Mouse (Mus musculus) telencephalon, adult 2 months (tissue): ENCODE data around the gene Cadps2.
A peak's percentile ranks its signal among the peaks of the same experiment; 100 is the strongest.

Experiments
- DNase-seq: peaks from one replicate; pipeline ENCODE4 v3.0.0-alpha.2; 2011; ENCODE audit warnings: low read depth, low spot score

Gene Cadps2

DNA sequence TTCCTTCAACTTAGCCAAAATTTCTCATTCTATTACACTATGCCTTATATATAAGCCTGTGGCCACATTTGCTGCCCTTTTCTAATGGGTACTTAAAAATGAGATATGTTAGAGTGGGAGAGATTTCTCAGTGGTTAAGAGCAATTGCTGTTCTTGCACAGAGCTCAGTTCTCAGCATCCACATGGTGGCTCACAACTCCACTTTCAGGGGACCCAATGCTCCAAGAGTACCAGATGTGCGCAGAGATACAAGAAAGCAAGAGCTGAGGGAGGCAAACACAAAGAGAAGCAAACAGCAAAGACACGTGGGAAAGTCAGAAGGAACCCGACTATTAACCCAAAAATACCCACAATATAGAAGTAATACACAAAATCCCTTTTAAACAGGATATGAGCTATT is 77.0 kb downstream of the Cadps2 start:
- DNase-seq = peak; percentile 24

DNA sequence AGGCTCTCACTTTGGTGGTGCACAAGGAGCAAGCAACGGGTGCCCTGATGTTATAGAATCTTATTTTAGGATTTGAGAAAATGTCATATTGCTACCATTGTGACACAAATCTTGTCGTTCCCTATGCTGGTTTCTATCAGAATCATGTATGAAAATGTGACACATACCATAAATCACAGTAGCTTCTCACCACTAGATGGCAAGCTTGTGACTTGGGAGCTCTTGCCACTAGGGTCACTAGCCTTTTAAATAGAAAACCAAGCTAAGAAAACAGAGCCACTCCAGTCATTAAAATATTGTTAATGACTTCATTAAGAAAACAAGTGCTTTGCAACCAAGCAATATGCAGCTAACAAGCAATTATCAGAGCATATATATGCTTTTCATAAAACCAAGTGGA is 81.0 kb downstream of the Cadps2 start:
- DNase-seq = no peak

DNA sequence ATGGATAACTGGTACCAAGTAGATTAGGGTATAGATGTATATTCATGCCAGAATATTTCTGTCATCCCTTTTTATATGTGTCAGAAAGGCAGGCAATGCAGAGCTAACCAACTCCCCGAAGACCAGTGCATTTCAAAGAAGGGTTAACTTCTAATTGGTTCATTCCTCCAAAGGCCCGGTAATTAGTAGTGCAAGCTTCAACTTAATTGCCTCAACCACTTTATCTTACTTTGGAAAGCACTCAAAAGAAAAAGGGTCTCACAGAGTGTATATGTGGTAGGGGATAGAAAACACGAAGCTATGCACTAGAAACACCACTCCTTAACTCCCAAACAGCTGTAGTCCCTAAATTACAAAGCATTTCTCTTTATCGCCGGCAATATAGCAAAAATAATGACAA is 90.4 kb downstream of the Cadps2 start:
- DNase-seq = no peak

DNA sequence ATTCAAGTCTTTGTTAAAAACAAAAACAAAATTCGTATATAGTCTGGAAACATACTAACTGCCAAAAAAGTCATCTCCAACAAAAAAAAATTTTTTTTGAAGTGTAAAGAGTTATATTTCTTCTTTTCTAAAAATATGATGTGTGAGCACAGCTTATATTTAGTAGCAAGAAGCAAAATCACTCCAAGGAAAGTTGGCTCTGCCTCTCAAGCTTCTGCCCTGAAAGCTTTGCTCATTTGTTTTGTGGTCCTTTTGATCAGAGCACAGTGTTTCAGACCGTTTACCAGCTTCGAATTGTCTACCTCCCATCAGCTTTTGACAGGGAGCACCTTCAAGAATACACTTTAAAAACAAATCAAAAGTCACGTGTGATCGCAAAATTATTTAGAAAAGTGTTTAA is 99.2 kb downstream of the Cadps2 start:
- peak; percentile 43 for DNase-seq

DNA sequence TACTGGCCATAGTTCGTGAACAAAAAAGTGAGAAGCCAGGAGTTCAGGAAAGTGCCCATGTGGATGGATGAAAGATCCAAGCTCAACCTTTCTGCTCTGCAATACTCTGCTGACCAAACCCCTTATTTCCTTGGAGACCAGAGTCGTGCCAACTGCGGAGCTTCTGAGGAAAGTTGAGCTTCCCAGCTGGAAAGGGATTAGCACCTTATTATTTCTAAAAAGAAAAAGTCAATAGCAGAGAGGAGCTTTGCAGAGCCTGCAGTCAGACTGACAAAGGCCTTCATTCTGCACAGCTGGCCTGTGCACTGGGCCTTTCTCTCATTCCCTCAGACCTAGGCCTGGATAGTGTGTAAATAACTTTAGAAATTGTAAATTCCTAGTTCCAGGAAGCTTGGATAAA is 106.5 kb downstream of the Cadps2 start:
- no peak for DNase-seq

DNA sequence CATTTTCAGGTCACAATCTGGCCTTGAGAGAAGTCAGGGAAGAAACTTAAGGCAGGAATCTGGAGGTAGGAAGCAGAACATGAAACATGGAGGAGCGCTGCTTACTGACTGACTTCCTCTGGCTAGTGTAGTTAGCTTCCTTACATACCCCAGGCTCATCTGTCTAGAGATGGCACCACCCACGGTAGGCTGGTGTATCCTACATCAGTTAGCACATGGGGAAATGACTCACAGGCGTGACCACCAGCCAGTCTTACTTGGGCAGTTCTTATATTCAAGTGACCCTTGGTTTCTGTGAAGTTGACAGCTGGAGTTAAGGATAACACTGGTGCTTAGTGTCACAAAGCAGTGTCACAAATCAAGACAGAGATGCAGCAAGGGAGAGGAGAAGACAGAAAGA is 110.6 kb downstream of the Cadps2 start:
- no peak for DNase-seq

DNA sequence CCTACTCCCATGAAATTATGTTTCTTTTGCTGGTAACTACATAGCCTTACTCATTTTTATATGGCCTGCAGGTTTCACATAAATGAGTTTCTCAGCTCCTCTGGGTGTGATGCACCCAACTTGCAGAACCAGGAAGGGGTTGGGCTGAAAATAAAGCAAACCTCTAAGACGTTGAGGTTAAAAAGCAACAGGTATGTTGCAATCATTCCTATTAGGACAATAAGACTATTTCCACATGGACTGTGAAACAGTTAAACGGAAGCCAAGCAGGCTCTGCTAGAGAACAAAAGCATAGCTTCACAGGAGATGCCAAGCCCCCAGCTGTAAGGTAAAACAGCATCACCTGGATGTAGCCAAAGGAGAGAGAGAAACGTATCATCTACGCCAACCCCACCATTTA is 115.5 kb downstream of the Cadps2 start:
- DNase-seq = no peak

DNA sequence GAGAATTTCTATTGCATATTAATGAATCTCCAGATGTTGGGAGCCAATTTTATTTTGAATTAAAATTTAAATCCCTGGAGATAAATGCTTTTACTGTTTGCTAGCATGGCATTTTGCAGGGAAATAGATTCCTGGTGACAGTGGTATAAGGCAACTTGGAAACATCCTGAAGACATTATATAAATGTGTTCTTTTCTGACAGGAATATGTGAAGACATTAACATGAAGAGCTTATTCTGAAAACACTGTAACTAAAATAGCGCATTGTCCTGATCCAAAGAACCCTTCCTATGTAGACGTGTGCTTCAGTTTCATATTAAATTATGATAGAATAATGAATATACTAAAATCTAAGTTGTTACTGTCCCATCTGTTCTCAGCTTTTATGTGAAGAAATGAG is 118.8 kb downstream of the Cadps2 start:
- DNase-seq = no peak

DNA sequence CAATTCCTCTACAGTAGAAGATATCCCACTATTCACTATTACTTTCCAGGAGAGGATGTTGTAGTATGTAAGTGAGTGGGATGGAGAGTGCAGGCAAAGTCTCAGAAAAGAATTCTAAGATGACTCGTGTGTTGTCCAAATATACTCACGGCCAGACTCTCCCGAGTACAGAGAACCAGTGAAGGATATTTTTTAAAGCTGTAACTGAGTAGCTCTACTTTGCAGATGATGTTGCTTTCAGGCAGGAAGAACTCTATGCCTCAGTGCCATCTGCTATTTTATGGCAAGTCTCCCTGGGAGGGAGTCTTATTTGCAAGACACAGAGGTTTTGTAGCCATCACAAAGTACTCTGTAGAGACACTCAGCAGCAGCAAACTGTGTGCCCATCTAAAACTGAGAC is 131.7 kb downstream of the Cadps2 start:
- peak; percentile 84 for DNase-seq

DNA sequence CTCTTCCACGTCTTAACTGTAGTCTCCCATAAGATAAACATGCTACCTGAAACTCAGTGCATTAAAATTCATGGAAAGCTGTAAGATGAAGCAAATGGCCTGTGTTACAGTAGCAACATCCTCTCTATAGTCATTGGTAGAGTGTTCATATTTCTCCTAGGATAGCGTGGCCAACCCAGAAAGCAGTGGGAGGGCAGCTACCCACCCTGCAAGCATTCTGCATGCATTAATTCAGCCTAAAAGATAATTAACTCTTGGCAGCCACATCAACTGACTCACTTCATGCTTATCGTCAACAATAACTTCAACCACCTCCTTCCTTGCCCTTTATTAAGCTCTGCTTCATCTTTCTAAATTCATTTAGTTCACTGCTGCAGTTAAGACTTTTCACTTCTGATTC is 138.3 kb downstream of the Cadps2 start:
- no peak for DNase-seq

DNA sequence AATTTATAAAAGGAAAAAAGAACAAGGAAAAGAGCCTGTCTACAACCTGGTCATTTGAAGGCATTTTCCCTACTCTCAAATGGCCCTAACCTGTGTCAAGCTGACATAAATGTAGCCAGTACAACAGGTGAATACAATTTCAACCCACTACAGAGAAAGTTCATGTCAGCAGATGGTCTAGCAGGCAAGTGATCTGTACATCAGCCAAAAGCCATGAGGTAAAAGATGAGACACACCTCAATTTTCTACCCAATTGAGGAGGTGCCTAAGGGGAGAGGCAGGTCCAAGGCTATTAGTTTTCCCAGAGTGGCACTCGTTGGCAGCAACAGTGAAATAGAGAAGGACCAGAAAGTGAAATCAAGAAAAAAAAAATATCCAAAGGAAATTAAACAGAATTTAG is 161.0 kb downstream of the Cadps2 start:
- DNase-seq = no peak

DNA sequence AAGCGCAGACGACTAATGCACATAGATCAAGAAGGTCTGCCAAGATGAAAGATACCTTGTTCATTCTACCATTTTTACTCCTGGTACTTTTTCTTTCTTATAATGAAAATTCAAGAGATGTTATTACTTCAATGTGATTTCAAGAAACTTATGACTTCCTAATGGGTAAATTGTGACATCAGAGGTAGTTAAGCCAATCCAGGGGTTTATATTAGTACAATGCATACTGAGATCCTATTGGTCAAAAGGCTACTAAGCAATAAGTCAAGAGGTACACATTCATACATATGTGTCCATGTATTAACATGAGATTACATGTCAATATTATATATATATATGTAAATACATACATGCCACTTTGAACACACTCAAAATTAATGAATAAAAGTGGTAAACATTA is 184.2 kb downstream of the Cadps2 start, which contains the start of gene Rnf148:
Rnf148 (minus strand) TSS at position 101 of the 400 bp plus-strand sequence.
- DNase-seq = no peak

DNA sequence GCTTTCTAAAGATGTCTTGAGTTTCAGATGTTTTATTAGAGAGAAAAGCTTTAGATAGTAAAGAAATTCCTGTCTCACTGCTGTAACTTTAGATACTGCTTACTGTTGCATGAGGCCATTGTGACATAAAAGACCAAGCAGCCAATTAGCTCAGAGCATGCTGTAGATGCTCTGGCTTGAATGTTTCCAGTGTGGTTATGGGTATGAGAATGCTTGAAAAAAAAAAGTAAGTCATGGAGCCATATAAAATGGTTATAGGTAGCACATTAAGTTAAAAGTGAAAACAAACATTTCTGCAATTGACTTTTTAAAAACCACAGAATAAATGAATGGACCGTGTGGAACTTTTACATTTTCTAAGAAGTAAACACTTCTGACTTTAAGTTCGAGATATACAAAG is 189.0 kb downstream of the Cadps2 start, which contains the start of gene Rnf133:
Rnf133 (minus strand) TSS at position 101 of the 400 bp plus-strand sequence.
- DNase-seq = no peak

DNA sequence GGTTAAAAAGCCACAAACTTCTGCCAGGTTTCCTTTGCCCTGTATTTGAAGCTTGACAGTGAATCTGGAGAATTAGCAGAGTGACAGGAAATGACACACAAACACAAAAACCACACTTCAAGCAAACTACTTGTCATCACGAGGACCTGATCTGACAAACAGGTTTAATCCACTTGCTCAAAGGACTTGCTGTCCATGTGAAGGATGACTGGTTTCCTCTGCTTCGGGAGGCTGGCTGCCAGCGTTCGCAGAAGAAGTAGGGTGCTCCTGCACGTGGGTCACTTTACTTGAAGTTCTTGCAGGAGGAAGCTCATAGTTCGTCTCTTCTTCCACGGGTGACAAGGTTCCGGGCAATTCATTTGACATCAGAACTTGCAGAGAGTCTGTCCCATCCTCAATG is 190.5 kb downstream of the Cadps2 start:
- no peak for DNase-seq

DNA sequence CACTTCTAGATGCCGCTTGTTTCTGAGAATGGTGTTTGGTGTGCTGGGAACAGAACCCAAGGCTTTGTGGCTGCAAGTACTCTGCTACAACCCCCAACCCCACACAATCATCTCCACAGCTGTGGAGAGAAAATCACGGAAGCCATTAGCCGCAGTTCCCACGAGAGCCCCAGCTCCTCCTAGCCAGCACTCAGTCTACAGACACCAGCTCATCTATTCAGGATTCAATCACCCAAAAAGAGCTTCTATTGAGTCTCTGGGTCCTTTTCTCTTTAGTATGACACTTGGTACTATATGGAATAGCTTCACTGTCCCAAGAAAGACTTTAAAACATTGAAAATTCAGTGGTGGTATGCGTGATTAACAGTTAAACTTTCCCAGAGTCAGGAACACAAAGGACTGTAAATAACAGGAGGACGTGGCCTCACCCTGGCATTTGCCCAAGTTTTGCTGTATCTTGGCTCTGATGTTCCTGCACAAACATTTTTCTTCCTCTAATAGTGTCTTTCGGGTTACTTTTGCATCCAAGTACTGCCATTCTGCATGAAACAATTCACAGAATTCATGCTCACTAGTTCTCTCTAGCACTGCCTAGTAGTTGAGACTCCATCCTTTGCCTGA is 191.5 kb downstream of the Cadps2 start:
- DNase-seq = no peak

DNA sequence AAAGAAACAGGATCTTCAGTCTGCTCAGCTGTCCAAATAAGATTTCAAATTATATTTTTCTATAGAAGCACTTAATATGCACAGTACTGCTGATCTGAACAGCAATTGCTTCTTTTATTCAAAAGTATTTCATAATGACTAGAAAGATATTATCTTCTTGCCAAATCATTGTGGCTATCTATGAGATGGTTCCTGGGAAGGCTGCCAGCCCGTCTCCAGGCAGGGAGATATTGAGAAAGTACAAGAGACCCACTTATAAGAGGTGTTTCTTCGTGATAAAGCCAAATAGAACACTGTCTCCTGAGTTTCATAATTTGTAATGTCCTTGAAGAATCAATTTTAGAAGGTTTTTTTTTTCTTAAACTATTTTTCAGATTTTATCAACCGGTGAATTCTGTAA is 202.1 kb downstream of the Cadps2 start:
- peak; percentile 39 for DNase-seq

DNA sequence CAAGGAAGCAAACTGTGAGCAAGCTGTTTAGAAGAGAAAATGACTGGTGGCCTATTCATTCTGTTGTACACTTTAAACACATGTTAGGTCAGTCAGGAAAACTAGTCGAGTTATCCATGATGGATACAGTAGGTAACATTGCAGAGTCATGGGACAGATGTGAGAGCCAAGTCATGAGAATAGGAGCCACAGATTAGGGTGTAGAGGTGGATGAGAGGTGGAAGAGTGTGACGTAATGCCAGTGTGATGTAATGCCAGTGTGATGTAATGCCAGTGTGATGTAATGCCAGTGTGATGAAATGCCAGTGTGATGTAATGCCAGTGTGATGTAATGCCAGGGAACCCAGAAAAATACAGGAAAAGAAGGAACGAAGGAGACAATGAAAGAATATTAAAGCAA is 204.0 kb downstream of the Cadps2 start:
- no peak for DNase-seq

DNA sequence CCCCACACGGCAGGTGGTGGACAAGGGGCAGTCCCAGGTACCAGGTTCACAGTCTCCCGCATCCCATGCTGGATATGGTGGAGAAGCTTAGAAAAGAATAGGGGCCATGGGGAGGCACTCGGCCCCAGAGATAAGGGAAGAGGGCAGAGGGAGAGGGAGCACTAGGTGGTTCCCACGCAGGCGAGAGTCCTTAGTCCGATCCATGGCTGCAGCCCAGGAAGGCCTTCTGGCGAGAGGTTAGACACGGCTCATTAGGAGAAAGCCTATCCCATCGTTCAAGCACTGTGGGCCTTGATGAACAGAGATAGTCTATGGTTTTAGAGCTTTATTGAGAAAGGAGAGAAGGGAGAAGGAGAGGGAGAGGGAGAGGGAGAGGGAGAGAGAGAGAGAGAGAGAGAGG is 205.2 kb downstream of the Cadps2 start:
- no peak for DNase-seq

DNA sequence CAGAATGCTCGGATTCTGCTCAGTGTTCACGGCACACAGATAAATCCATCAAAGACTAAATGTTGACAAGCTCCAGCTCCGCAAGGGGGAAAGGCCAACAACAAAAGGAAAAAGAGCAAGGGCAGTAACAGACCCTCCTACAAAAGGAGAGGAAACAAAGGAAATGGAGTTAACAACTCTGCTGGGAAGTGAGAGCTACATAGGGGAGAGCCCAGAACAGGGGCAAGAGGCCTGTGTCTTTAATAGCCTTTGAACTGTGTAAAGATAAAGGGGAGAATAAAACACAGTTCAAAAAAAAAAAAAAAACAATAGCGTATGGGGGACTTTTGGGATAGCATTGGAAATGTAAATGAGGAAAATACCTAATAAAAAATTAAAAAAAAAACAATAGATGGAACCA is 208.8 kb downstream of the Cadps2 start:
- no peak for DNase-seq

DNA sequence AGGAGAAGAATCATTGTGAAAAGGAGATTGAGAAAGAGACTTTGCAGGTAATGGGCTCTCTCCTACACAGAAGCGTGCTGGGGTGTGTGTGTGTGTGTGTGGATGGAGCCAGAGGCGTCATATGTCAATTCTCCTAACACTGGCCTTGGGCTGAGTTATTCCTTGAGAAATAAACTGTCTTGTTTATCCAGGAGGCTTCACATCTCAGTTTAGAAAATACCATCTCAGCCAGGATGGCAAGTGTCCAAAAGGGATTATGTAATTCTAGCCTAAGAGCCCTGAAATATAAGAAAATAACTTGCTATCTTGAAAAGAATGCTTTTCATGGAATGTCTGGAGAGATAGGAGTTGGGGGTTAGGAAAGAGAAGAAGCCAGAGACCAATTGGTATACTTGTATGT is 264.1 kb downstream of the Cadps2 start:
- DNase-seq = peak; percentile 58

DNA sequence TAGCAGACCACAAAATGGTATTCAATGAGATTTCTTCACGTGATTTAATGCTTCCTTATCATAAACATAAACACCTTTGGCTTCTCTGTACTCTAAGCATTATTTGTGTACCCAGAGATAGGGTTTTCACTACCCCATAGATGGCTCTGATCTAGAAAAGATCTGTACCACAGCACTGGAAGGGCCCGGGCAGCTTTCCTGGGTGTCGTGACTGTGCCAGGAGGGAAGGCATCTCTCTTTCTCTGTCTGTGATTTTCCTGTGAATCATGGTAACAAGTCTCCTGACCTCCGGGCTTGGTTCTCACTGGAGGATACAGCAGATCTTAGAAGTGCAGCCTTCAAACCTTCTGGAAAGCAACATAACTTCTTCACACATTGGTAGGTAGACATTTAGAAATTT is 265.5 kb downstream of the Cadps2 start:
- no peak for DNase-seq

DNA sequence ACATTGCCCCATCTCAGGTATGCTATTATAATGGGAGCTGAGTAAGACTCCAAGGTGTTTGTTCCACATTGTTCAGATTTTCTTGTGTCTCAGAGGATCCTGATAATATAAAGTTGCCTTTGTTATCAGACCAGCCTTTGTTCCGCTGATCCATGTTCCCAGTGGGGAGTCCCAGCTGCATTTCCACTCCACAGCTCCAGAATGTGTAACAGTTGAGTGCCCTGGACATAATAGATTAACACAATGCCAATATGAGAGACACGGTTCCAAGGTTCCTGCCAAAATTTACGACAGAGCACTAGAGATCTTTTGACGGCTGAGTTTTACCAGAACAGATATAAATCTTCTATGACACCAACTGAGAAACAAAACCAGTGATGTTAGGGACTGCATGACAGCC is 266.8 kb downstream of the Cadps2 start:
- no peak for DNase-seq

DNA sequence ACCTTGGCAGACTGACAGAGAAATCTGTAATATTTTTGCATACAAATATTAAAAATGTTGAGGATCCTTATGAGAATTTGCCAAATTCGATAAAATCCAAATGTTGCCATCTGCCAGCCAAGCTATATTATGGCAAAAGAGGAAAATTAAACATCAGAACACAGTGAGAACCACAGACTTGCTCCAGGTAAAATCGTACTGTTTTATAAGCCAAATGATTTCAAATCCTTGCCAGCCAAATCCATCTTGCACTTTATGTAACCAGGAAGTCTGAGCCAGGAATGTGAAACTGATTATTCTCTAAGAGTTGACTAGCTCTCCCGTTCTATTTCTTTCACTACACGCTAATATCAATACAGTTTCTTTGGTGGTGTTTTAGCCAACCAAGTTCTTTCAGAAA is 269.5 kb downstream of the Cadps2 start:
- peak; percentile 44 for DNase-seq

DNA sequence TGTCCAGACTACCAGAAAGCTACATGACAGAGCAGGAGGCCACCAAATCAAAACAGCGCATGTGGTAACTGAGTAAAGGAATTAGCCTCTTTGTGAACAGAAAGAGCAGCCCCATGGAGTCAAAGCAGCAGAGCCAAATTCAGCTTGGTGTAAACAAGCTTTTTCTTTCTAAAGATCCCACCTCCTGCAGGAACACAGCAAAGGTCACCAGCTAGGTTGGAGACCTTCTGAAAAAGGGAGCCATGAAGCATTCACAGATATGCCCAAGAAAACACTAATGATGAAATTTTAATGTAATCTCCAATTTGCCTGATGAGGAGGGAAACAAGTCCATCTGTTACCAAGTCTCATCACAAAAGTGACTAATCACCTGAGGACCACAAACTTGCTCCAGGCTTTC is 270.5 kb downstream of the Cadps2 start:
- no peak for DNase-seq
